Mouse (Mus musculus) adrenal gland, postnatal 14 days (tissue): ENCODE measurements at regions not wholly inside any gene's neighbourhood (a gene's known extent, or its start where the extent isn't known, plus 50 kb on each side); places are given as distances from the start of the nearest gene placed in this dataset.

ENCODE experiments used
- DNase-seq: peaks from one replicate; pipeline ENCODE4 v3.0.0; 2021; ENCODE audit warnings: mixed read lengths

DNA sequence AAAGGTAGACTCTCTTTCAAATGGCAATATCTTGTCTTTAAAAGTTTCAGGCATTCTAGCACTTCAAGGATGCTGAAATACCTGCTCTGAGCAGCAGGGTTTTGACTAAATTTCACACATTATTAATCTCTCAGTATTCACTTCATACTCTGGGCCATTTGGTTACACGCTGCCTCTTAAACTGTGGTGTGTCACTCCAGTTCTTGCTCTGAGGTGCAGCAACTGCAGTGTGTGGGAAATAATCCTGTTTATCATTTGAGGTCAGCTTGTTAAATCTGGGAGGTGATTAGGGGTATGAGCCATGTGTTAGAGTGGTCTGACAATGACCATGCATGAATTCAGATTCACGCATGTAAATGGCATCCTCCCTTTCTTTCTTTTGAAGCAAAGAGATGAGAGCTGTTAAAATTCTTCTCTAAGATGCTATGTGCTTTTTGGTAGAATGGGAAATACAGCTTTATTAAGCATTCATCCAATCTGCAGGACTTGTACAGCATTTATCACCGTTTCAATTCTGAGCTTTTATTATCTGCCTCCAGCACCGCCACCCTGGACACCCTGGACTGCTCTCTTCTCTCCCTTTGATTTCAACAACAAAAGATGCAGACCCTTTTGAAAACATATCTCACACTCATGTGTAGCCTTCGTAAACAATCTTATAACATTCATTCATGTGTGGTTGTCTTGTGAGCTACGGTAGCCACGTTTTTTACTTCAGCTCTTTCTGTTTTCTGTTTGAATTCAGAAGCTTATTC lies 362.4 kb upstream of the Gm38303 start:
- DNase-seq, result no peak

DNA sequence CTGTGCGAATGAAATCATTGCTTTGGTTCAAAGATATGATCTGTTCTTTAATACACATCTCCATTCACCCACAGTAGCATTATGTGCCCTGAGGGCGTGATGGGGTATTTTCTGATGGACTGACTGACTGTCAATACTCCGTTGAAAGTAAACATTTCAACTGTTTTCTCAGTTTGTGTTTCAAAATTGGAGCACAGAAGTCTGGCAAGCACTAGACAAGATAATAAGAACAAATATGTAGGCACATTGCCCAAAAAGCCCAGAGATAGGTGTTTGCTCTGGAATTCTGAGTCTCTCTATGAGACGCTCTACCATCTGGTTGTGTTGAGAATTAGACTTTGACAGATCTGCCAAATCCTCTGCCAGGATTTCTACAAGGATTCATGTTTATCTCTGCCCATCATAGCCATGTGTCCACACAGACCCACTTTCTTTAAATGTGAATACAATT lies 350.0 kb upstream of the Gm38303 start:
- DNase-seq, result no peak

DNA sequence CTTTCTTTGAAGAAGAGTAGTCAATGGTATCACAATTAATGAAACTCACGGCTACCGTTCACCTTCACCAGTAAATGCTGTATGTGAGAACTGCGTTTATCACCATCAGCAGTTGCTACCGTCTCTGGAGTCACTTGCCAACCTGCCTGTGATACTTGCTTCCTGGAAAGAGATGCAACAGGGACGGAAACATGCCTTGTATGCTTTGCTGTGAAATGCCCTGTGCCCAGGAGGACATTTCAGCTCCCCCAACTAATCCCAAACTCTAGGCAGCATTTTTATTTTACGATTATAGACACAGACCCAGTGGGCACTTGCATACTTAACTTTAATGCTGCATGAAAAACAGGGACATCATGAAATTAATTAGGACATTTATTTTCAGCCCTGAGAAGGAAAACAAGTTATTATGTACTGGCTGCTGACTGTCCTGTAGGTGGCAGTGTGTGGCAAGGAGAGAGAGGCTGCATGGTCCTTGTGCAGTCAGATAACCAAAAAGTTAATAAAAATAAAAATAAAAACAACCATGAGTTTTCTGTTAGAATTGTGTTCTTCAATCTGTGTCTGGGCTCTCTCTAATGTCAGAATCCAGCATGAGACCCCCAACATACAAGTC lies 349.5 kb upstream of the Gm38303 start:
- DNase-seq, result peak; percentile 56

DNA sequence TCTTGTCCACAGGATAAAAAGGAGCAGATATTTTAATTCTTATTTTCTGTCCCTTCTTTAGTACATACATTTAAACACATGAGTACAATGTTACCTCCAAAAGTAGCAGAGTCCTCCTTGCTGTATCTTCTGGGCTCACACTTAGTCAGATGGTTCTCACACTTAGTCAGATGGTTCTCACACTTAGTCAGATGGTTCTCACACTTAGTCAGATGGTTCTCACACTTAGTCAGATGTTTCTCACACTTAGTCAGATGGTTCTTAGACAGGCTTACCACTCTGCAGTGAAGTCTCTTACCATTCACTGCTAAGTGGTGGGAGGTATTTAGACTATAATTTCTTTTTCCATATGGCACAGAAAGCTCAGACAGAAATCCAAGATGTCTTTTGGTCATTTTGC lies 346.5 kb upstream of the Gm38303 start:
- DNase-seq, result no peak

- DNase-seq, result no peak
These were observed 312.6 kb upstream of the Gm38303 start for GRCm38 (mm10) chr3:10647975-10648511.
